Mouse (Mus musculus) kidney, embryonic 14.5 days (tissue): ENCODE measurements at regions not wholly inside any gene's neighbourhood (a gene's known extent, or its start where the extent isn't known, plus 50 kb on each side); places are given as distances from the start of the nearest gene placed in this dataset.

Experiments
- ATAC-seq: fragments of 200-750 bp; cut with Nextera tagmentation; 2 replicates; pipeline ENCODE4 v1.8.0; 2017; ENCODE audit warnings: moderate number of reproducible peaks, mild to moderate bottlenecking, moderate TSS enrichment, moderate library complexity; ENCODE audit not compliant: low FRiP score, low TSS enrichment
- H3K27ac ChIP-seq: fragments of 300-500 bp; sonication (generic); 2 replicates; pipeline ENCODE4 v1.5.1; 2014; ENCODE audit warnings: low read depth, mild to moderate bottlenecking, low read length, moderate library complexity, mixed read lengths
- H3K27me3 ChIP-seq: fragments of 300-500 bp; sonication (generic); 2 replicates; pipeline ENCODE4 v1.6.1; 2014; ENCODE audit warnings: mild to moderate bottlenecking, low read length; ENCODE audit not compliant: control insufficient read depth, insufficient read depth
- H3K36me3 ChIP-seq: fragments of 300-500 bp; sonication (generic); 2 replicates; pipeline ENCODE4 v1.6.1; 2014; ENCODE audit warnings: low read length, mixed read lengths; ENCODE audit not compliant: control insufficient read depth, insufficient read depth
- H3K4me1 ChIP-seq: fragments of 300-500 bp; sonication (generic); 2 replicates; pipeline ENCODE4 v1.6.1; 2014; ENCODE audit warnings: low read length, mixed read lengths; ENCODE audit not compliant: control insufficient read depth, insufficient read depth
- H3K4me2 ChIP-seq: fragments of 300-500 bp; sonication (generic); replicated peaks from 2 replicates; pipeline ENCODE4 v1.6.1; 2014; ENCODE audit warnings: low read depth, mild to moderate bottlenecking, low read length
- H3K4me3 ChIP-seq: fragments of 300-500 bp; sonication (generic); 2 replicates; pipeline ENCODE4 v1.5.1; 2014; ENCODE audit warnings: mild to moderate bottlenecking, low read length
- H3K9ac ChIP-seq: fragments of 300-500 bp; sonication (generic); 2 replicates; pipeline ENCODE4 v1.6.1; 2014; ENCODE audit warnings: low read depth, mild to moderate bottlenecking, low read length, moderate library complexity
- H3K9me3 ChIP-seq: fragments of 300-500 bp; sonication (generic); 2 replicates; pipeline ENCODE4 v1.6.1; 2016; ENCODE audit warnings: low read length; ENCODE audit not compliant: control insufficient read depth
- WGBS: fragments of 180-500 bp; shearing (Covaris S2); extraction: QIAGEN DNeasy Blood & Tissue Kit; methylation state at CpG from one replicate; pipeline ENCODE4 v1.1.7; 2014; 5-methylcytosine and 5-hydroxymethylcytosine counted together

DNA sequence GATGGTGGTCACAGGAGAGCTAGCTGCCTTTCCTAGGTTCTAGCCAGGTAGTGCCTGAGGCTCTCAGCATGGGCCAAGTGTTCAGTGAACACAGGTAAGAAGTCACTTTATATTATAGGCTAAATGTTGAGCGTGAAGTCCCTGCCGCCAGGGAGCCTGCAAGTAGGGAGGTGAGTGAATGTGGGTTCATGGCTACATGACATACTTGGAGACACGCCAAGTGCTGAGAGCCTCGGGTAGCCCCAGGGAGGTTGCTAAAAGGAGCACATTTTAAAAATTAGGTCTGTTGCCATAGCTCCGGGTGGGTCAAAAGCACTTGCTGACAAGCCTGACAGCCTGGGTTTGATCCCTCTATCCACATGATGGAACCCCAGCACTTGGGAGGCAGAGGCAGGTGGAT, 137.2 kb downstream of the 9530068E07Rik start:
- no peaks in the 10 kb centered on the region for H3K36me3 ChIP-seq
- WGBS, result 63% methylated on average over 5 of the region's 5 CpGs
- H3K4me3 ChIP-seq, result no peak overlapping the region
- H3K9ac ChIP-seq, result no peak overlapping the region
- no peaks in the 10 kb centered on the region for H3K9me3 ChIP-seq
- no peak overlapping the region for H3K27ac ChIP-seq
- H3K4me1 ChIP-seq, result no peaks in the 10 kb centered on the region
- no peaks in the 10 kb centered on the region for H3K27me3 ChIP-seq
- ATAC-seq, result no peak
- no peak overlapping the region for H3K4me2 ChIP-seq

DNA sequence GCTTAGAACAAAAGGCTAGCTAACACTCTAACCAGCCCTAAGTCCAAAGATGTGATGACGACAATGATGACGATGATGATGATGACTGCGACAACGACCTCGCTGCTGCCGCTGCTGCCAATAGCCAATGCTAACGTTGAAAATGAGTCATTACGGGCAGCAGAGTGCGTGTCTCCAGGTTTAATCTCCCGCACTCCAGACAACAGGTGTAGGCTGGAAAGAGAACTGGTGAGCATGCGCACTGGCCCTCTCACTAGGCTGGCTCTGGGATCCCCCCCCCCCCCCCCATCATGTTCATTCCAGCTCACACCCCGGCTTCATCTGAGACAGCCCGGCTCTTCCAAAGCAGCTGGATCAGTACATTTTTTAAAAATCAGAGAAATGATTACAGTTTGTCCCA, 138.4 kb downstream of the 9530068E07Rik start:
- no peaks in the 10 kb centered on the region for H3K4me1 ChIP-seq
- no peak overlapping the region for H3K4me3 ChIP-seq
- no peaks in the 10 kb centered on the region for H3K9me3 ChIP-seq
- H3K4me2 ChIP-seq, result no peak overlapping the region
- WGBS, result 42% methylated on average over 13 of the region's 13 CpGs
- H3K27me3 ChIP-seq, result no peaks in the 10 kb centered on the region
- no peak overlapping the region for H3K9ac ChIP-seq
- H3K36me3 ChIP-seq, result no peaks in the 10 kb centered on the region
- no peak for ATAC-seq
- no peak overlapping the region for H3K27ac ChIP-seq

DNA sequence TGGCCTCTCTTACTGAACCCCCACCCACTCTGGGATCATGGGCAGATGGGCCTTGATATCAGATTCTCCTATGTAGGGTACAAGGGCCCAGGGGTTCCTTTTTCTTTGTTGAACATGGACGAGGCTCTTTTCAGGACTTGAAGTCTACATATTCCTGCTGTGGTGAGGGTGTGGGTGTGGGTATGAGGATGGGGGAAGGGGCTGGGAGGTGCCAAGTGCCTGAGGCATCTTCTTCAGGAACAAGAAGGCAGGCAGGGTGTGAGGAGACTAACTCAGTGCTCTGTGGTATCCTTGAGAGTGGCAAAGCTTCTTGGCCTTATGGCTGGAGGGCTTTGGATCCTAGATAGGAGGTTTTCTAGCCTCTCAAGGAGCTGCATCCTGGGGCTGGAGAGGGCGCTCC, 140.0 kb downstream of the 9530068E07Rik start:
- Histone ChIP-seq H3K36me3 (no peaks in the 10 kb centered on the region), H3K27me3 (no peaks in the 10 kb centered on the region), H3K9ac (no peak overlapping the region), H3K4me3 (no peak overlapping the region), H3K4me2 (no peak overlapping the region), H3K9me3 (no peaks in the 10 kb centered on the region), H3K27ac (no peak overlapping the region), H3K4me1 (no peaks in the 10 kb centered on the region)
- no peak for ATAC-seq
- 83% methylated on average over 2 of the region's 2 CpGs for WGBS

DNA sequence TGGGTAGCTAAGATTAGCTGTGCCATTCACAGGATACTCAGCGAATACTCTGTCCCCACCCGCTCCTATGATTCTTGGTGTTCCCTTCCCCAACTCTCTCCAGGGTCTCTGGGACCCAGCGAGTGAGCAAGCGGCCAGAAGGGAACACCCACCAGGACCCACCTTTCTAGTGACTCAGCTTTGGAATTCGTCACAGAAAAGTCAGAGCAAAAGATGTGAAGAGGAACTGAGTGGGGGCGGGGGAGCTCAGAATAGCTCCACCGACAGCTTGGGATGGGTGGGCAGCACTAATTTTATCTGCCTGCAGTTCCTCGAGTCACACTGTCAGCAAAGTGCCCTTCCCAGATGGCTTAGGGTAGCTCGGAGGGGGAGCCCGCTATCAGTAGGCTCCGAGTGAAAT, 140.6 kb downstream of the 9530068E07Rik start:
- H3K27ac ChIP-seq, result no peak overlapping the region
- ATAC-seq, result no peak
- no peak overlapping the region for H3K4me3 ChIP-seq
- WGBS, result 61% methylated on average over 11 of the region's 11 CpGs
- H3K36me3 ChIP-seq, result no peaks in the 10 kb centered on the region
- H3K9me3 ChIP-seq, result no peaks in the 10 kb centered on the region
- H3K27me3 ChIP-seq, result no peaks in the 10 kb centered on the region
- no peak overlapping the region for H3K4me2 ChIP-seq
- H3K9ac ChIP-seq, result no peak overlapping the region
- no peaks in the 10 kb centered on the region for H3K4me1 ChIP-seq

DNA sequence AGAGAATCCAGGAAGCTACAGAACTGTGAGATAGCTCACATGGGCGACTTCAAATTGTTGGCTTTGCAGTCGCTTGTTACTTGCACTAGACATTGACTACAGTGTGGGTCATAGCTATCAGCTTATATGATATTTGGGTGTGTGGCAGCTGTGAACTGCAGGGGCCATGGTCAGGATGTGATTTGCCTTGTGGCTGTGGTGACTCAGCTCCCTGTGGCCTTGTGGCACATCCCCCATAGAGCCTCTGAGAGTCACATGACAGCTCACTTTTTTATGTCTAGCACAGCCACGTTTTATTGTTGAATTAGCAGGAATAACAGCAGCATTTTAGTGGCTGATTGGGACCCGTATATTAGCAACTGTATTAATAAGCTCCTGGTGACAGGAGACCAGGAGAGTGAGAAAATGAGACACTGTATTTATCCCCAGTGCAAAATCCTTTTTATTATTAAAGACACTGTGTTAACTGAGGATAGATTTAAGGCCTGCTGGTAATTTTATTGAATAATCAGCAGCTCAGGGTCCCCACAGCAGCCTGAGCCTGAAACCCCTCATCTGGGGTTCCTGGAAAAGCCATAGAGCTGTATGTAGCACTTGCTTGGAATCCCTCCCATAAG, 141.7 kb downstream of the 9530068E07Rik start:
- H3K9me3 ChIP-seq, result no peaks in the 10 kb centered on the region
- no peaks in the 10 kb centered on the region for H3K27me3 ChIP-seq
- no peak for ATAC-seq
- H3K36me3 ChIP-seq, result no peaks in the 10 kb centered on the region
- H3K9ac ChIP-seq, result no peak overlapping the region
- no peak overlapping the region for H3K4me2 ChIP-seq
- 68% methylated on average over 4 of the region's 4 CpGs for WGBS
- no peaks in the 10 kb centered on the region for H3K4me1 ChIP-seq
- H3K4me3 ChIP-seq, result no peak overlapping the region
- H3K27ac ChIP-seq, result no peak overlapping the region

DNA sequence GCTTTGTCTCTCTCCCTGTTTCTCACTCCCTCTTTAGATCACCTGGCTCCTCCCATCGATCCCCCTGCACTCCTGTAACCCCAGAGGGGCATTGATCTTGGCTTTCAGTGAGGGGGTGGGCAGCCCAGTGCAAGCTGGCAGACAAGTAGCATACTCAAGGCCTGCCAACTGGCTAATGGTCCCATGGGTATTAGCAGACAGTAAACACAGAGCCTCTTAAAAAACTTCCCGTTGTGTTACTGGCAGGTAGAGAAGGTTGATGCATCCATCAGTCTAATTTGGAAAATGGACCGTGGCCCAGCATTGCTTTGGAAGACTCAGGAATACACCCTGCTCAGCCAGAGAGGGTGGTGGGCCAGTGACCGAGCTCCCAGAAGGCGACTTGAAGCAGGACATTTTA, 145.0 kb downstream of the 9530068E07Rik start:
- Histone ChIP-seq H3K4me3 (no peak overlapping the region), H3K9me3 (no peaks in the 10 kb centered on the region), H3K36me3 (no peaks in the 10 kb centered on the region), H3K27me3 (no peaks in the 10 kb centered on the region), H3K4me1 (no peaks in the 10 kb centered on the region), H3K9ac (no peak overlapping the region), H3K4me2 (no peak overlapping the region), H3K27ac (no peak overlapping the region)
- WGBS, result 63% methylated on average over 5 of the region's 5 CpGs
- no peak for ATAC-seq

DNA sequence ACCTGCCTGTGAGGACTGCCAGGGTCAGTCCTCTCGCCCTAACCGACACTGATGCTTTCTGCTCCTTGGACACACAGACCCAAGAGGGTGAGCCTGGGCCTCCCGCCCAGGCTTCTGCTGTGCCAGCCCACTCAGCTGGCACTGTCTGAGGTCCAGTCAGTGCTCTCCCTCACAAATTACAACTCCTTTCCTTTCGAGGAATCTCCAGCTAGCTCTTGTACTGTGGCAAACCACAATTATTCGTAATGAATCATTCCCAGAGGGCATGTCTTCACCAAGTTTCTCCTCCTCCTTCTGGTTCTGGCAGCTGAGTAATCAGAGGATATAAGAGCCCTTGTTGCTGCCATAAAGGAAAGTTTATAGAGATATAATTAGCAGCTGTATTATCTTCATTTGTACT, 155.2 kb downstream of the 9530068E07Rik start:
- no peak overlapping the region for H3K27ac ChIP-seq
- no peak overlapping the region for H3K4me3 ChIP-seq
- H3K27me3 ChIP-seq, result no peaks in the 10 kb centered on the region
- no peaks in the 10 kb centered on the region for H3K4me1 ChIP-seq
- no peaks in the 10 kb centered on the region for H3K9me3 ChIP-seq
- no peaks in the 10 kb centered on the region for H3K36me3 ChIP-seq
- H3K9ac ChIP-seq, result no peak overlapping the region
- H3K4me2 ChIP-seq, result no peak overlapping the region
- ATAC-seq, result no peak
- WGBS, result 65% methylated on average over 5 of the region's 5 CpGs

GRCm38 (mm10) chr11:52552860-52553259, 156.6 kb downstream of the 9530068E07Rik start:
- H3K27me3 ChIP-seq, result no peaks in the 10 kb centered on the region
- no peaks in the 10 kb centered on the region for H3K4me1 ChIP-seq
- no peak overlapping the region for H3K4me3 ChIP-seq
- no peaks in the 10 kb centered on the region for H3K9me3 ChIP-seq
- no peak overlapping the region for H3K4me2 ChIP-seq
- 83% methylated on average over 4 of the region's 4 CpGs for WGBS
- no peaks in the 10 kb centered on the region for H3K36me3 ChIP-seq
- no peak overlapping the region for H3K27ac ChIP-seq
- H3K9ac ChIP-seq, result no peak overlapping the region
- ATAC-seq, result no peak

- no peak overlapping the region for H3K9ac ChIP-seq
- ATAC-seq, result no peak
- H3K27me3 ChIP-seq, result no peaks in the 10 kb centered on the region
- 82% methylated on average over 3 of the region's 3 CpGs for WGBS
- H3K4me2 ChIP-seq, result no peak overlapping the region
- H3K36me3 ChIP-seq, result no peaks in the 10 kb centered on the region
- H3K27ac ChIP-seq, result no peak overlapping the region
- H3K4me1 ChIP-seq, result peaks cover 11% of the 10 kb centered on the region; the same call in 1 of the 2 replicates
- no peak overlapping the region for H3K4me3 ChIP-seq
- no peaks in the 10 kb centered on the region for H3K9me3 ChIP-seq
Observed at GRCm38 (mm10) chr11:52557836-52558235, 161.6 kb downstream of the 9530068E07Rik start.
